Mouse (Mus musculus) ovary, postnatal 14 days (tissue): ENCODE results near the gene Gpr33.

Experiments used
- DNase-seq: peaks from one replicate; pipeline ENCODE4 v3.0.0; 2022; ENCODE audit warnings: low spot score

The Gpr33 gene

GRCm38 (mm10) chr12:51985163-51985748 is 42.6 kb downstream of the Gpr33 start:
- DNase-seq = no peak

- DNase-seq = no peak
These were observed 44.2 kb downstream of the Gpr33 start for GRCm38 (mm10) chr12:51983625-51984024.

- no peak for DNase-seq
These were observed 51.3 kb downstream of the Gpr33 start for GRCm38 (mm10) chr12:51976531-51976930.

GRCm38 (mm10) chr12:51974381-51974780 is 53.5 kb downstream of the Gpr33 start:
- no peak for DNase-seq
